Mouse (Mus musculus) MEL (cell line): ENCODE data around the gene Stx6.

ENCODE experiments used
- BHLHE40 ChIP-seq: IDR thresholded peaks from 2 replicates; pipeline ENCODE4 v1.6.1; 2012; ENCODE audit warnings: low read depth, mild to moderate bottlenecking, inconsistent platforms, low read length, improper control_type of control experiment, borderline replicate concordance
- CHD1 ChIP-seq: IDR thresholded peaks from 2 replicates; pipeline ENCODE4 v1.6.1; 2012; ENCODE audit warnings: low read depth, mild to moderate bottlenecking, inconsistent platforms, low read length, improper control_type of control experiment
- CTCF ChIP-seq, 3 experiments: IDR thresholded peaks in 2 of 3; conservative IDR thresholded peaks in 1 of 3; 2 replicates each; pipeline ENCODE4 v1.5.1; 2011 to 2012; ENCODE audit warnings: low read length in 3 of 3, low read depth in 2 of 3, mild to moderate bottlenecking in 2 of 3, improper control_type of control experiment in 1 of 3, inconsistent platforms in 1 of 3, mixed read lengths in 1 of 3, moderate library complexity in 1 of 3; ENCODE audit not compliant: control insufficient read depth in 1 of 3, insufficient read depth in 1 of 3, poor library complexity in 1 of 3, severe bottlenecking in 1 of 3
- E2F4 ChIP-seq: IDR thresholded peaks from 2 replicates; pipeline ENCODE4 v1.6.1; 2011; ENCODE audit warnings: low read depth, low read length, improper control_type of control experiment, borderline replicate concordance
- ETS1 ChIP-seq: IDR thresholded peaks from 2 replicates; pipeline ENCODE4 v1.6.1; 2012; ENCODE audit warnings: low read depth, mild to moderate bottlenecking, inconsistent platforms, low read length, improper control_type of control experiment, moderate library complexity
- GATA1 ChIP-seq: IDR thresholded peaks from 2 replicates; pipeline ENCODE4 v1.6.1; 2011; ENCODE audit warnings: low read depth, low read length, improper control_type of control experiment
- MAZ ChIP-seq: IDR thresholded peaks from 2 replicates; pipeline ENCODE4 v1.6.1; 2012; ENCODE audit warnings: low read depth, mild to moderate bottlenecking, inconsistent platforms, low read length, improper control_type of control experiment
- POLR2A ChIP-seq, 2 experiments: IDR thresholded peaks; 2 replicates each; pipeline ENCODE4 v1.6.1; 2011 to 2012; ENCODE audit warnings: low read length in 2 of 2, mild to moderate bottlenecking in 2 of 2, control low read depth in 1 of 2, improper control_type of control experiment in 1 of 2, low read depth in 1 of 2, moderate library complexity in 1 of 2; ENCODE audit not compliant: control insufficient read depth in 1 of 2, insufficient read depth in 1 of 2, poor library complexity in 1 of 2
- TCF12 ChIP-seq: IDR thresholded peaks from 2 replicates; pipeline ENCODE4 v1.6.1; 2014; ENCODE audit warnings: low read depth, mild to moderate bottlenecking, inconsistent platforms, low read length, improper control_type of control experiment, moderate library complexity
- USF1 ChIP-seq: IDR thresholded peaks from 2 replicates; pipeline ENCODE4 v1.6.1; 2014; ENCODE audit warnings: low read depth, mild to moderate bottlenecking, inconsistent platforms, low read length, improper control_type of control experiment, moderate library complexity
- ZNF384 ChIP-seq: IDR thresholded peaks from 2 replicates; pipeline ENCODE4 v1.6.1; 2012; ENCODE audit warnings: low read depth, mild to moderate bottlenecking, inconsistent platforms, low read length, improper control_type of control experiment

- no peak for TF ChIP-seq ETS1
- TF ChIP-seq BHLHE40 = no peak
- TF ChIP-seq CTCF (IDR thresholded peaks at IDR 0.05 in 2 of 3, conservative IDR thresholded peaks at IDR 0.05 in 1 of 3; ENCODE audit: control insufficient read depth in 1 of 3, insufficient read depth in 1 of 3, low read depth in 2 of 3, low read length in 3 of 3, poor library complexity in 1 of 3, severe bottlenecking in 1 of 3) = no peak
- TF ChIP-seq E2F4 = no peak
- no peak for TF ChIP-seq USF1
- TF ChIP-seq TCF12 = no peak
- no peak for TF ChIP-seq GATA1
- TF ChIP-seq CHD1 = no peak
- TF ChIP-seq POLR2A (IDR thresholded peaks at IDR 0.05; ENCODE audit: control insufficient read depth in 1 of 2, insufficient read depth in 1 of 2, low read depth in 1 of 2, low read length in 2 of 2, poor library complexity in 1 of 2) = no peak
- TF ChIP-seq MAZ = no peak
- no peak for TF ChIP-seq ZNF384
These were observed 44.0 kb downstream of the Stx6 start for GRCm38 (mm10) chr1:155202472-155202871.
